Mouse (Mus musculus): Measurements from ENCODE around the gene Mrm3. TPM values are rescaled to one million over a fixed set of nuclear protein-coding genes. Genes with fewer than 3 reads are reported as not detected.

Mrm3 gene
- polyA plus RNA-seq, 2 experiments: 15.2 to 20.9 TPM

- DNase-seq (ENCODE audit: low spot score) (no peak), ATAC-seq (ENCODE audit: low FRiP score, low read depth) (no peak)
- Histone ChIP-seq H3K27ac (replicated peaks; ENCODE audit: low read depth, low read length) (no peak overlapping the region), H3K4me1 (ENCODE audit: control insufficient read depth, insufficient read depth, low read length) (peaks cover 68% of the 10 kb centered on the region), H3K36me3 (ENCODE audit: control insufficient read depth, insufficient read depth, low read length) (peaks cover 4% of the 10 kb centered on the region; the same call in 1 of the 2 replicates), H3K9ac (ENCODE audit: low read depth, low read length, severe bottlenecking) (no peak overlapping the region), H3K4me3 (replicated peaks; ENCODE audit: low read length) (no peak overlapping the region), H3K4me2 (replicated peaks; ENCODE audit: low read depth, low read length, severe bottlenecking) (no peak overlapping the region), H3K9me3 (ENCODE audit: control insufficient read depth, low read length) (no peaks in the 10 kb centered on the region), H3K27me3 (ENCODE audit: control insufficient read depth, insufficient read depth, low read length) (no peaks in the 10 kb centered on the region)
- no peak for TF ChIP-seq POLR2A (IDR thresholded peaks at IDR 0.05; ENCODE audit: borderline replicate concordance, extremely low read depth, insufficient read depth, insufficient read length)
- 83% methylated on average over 6 of the region's 6 CpGs for WGBS
These were observed 45.1 kb downstream of the Mrm3 start for GRCm38 (mm10) chr11:76288645-76289044.

- no peak overlapping the region for H3K9ac ChIP-seq (ENCODE audit: low read depth, low read length, severe bottlenecking)
- no peak for DNase-seq (ENCODE audit: low spot score)
These were observed 46.9 kb downstream of the Mrm3 start for GRCm38 (mm10) chr11:76290367-76290766.

DNA sequence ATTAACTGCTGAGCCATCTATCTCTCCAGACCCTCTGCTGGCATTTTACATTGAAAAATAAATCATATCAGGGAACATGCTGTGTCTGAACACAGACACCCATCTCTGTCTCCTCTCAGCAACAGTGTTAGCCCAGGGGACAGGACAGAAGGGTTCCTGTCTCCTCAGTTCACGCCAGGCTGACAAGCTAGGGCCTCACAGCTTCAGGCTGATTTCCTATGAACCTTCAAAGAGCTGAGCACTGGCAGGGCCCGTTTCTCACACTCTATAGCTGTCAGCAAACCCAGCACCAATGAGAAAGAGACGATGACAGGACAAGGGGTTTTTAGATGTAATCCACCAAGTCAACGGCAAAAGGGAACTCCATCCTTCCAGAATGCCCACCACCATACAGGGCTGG, 48.4 kb downstream of the Mrm3 start:
- Histone ChIP-seq H3K9ac (ENCODE audit: low read depth, low read length, severe bottlenecking) (0 out of 2 replicates have a peak overlapping the region, but pooled peaks have one; percentile 12), H3K4me2 (replicated peaks; ENCODE audit: low read depth, low read length, severe bottlenecking) (peak overlapping the region; percentile 33; the same call in 1 of the 2 replicates), H3K27me3 (ENCODE audit: control insufficient read depth, insufficient read depth, low read length) (no peaks in the 10 kb centered on the region), H3K36me3 (ENCODE audit: control insufficient read depth, insufficient read depth, low read length) (no peaks in the 10 kb centered on the region), H3K27ac (replicated peaks; ENCODE audit: low read depth, low read length) (peak overlapping the region; percentile 48), H3K9me3 (ENCODE audit: control insufficient read depth, low read length) (no peaks in the 10 kb centered on the region), H3K4me1 (ENCODE audit: control insufficient read depth, insufficient read depth, low read length) (peaks cover 69% of the 10 kb centered on the region), H3K4me3 (replicated peaks; ENCODE audit: low read length) (no peak overlapping the region)
- 36% methylated on average over 4 of the region's 4 CpGs for WGBS
- no peak for DNase-seq (ENCODE audit: low spot score)
- ATAC-seq (ENCODE audit: low FRiP score, low read depth): no peak
- no peak for TF ChIP-seq POLR2A (IDR thresholded peaks at IDR 0.05; ENCODE audit: borderline replicate concordance, extremely low read depth, insufficient read depth, insufficient read length)

More at GRCm38 (mm10) chr11:76290367-76290766, 46.9 kb downstream of the Mrm3 start:
- H3K36me3 ChIP-seq (ENCODE audit: control insufficient read depth, insufficient read depth, low read length): no peaks in the 10 kb centered on the region
- ATAC-seq (ENCODE audit: low FRiP score, low read depth): no peak
- no peaks in the 10 kb centered on the region for H3K9me3 ChIP-seq (ENCODE audit: control insufficient read depth, low read length)
- no peak for TF ChIP-seq POLR2A (IDR thresholded peaks at IDR 0.05; ENCODE audit: borderline replicate concordance, extremely low read depth, insufficient read depth, insufficient read length)
- WGBS: 28% methylated on average over 11 of the region's 11 CpGs
- peak overlapping the region; percentile 34 for H3K27ac ChIP-seq (replicated peaks; ENCODE audit: low read depth, low read length)
- no peaks in the 10 kb centered on the region for H3K27me3 ChIP-seq (ENCODE audit: control insufficient read depth, insufficient read depth, low read length)
- no peak overlapping the region for H3K4me2 ChIP-seq (replicated peaks; ENCODE audit: low read depth, low read length, severe bottlenecking)
- no peak overlapping the region for H3K4me3 ChIP-seq (replicated peaks; ENCODE audit: low read length)
- H3K4me1 ChIP-seq (ENCODE audit: control insufficient read depth, insufficient read depth, low read length): peaks cover 76% of the 10 kb centered on the region

GRCm38 (mm10) chr11:76292398-76292797, 48.9 kb downstream of the Mrm3 start:
- no peak for TF ChIP-seq POLR2A (IDR thresholded peaks at IDR 0.05; ENCODE audit: borderline replicate concordance, extremely low read depth, insufficient read depth, insufficient read length)
- H3K4me1 ChIP-seq (ENCODE audit: control insufficient read depth, insufficient read depth, low read length): peaks cover 69% of the 10 kb centered on the region
- peak; percentile 80 for DNase-seq (ENCODE audit: low spot score)
- H3K4me2 ChIP-seq (replicated peaks; ENCODE audit: low read depth, low read length, severe bottlenecking): peak overlapping the region; percentile 33
- 0 out of 2 replicates have a peak overlapping the region, but pooled peaks have one; percentile 12 for H3K9ac ChIP-seq (ENCODE audit: low read depth, low read length, severe bottlenecking)
- H3K27me3 ChIP-seq (ENCODE audit: control insufficient read depth, insufficient read depth, low read length): no peaks in the 10 kb centered on the region
- peak overlapping the region; percentile 34; the same call in 1 of the 2 replicates for H3K27ac ChIP-seq (replicated peaks; ENCODE audit: low read depth, low read length)
- H3K4me3 ChIP-seq (replicated peaks; ENCODE audit: low read length): no peak overlapping the region
- no peaks in the 10 kb centered on the region for H3K36me3 ChIP-seq (ENCODE audit: control insufficient read depth, insufficient read depth, low read length)
- peak; percentile 20; the same call in 1 of the 2 replicates for ATAC-seq (ENCODE audit: low FRiP score, low read depth)
- H3K9me3 ChIP-seq (ENCODE audit: control insufficient read depth, low read length): no peaks in the 10 kb centered on the region
- 12% methylated on average over 15 of the region's 15 CpGs for WGBS

GRCm38 (mm10) chr11:76292831-76293230, 49.3 kb downstream of the Mrm3 start:
- H3K4me2 ChIP-seq (replicated peaks; ENCODE audit: low read depth, low read length, severe bottlenecking): peak overlapping the region; percentile 33
- H3K9ac ChIP-seq (ENCODE audit: low read depth, low read length, severe bottlenecking): 0 out of 2 replicates have a peak overlapping the region, but pooled peaks have one; percentile 12
- ATAC-seq (ENCODE audit: low FRiP score, low read depth) (no peak), DNase-seq (ENCODE audit: low spot score) (no peak)
- no peak overlapping the region for H3K4me3 ChIP-seq (replicated peaks; ENCODE audit: low read length)
- 35% methylated on average over 6 of the region's 6 CpGs for WGBS
- H3K27ac ChIP-seq (replicated peaks; ENCODE audit: low read depth, low read length): peak overlapping the region; percentile 34; the same call in 1 of the 2 replicates
- peaks cover 69% of the 10 kb centered on the region for H3K4me1 ChIP-seq (ENCODE audit: control insufficient read depth, insufficient read depth, low read length)
- no peaks in the 10 kb centered on the region for H3K36me3 ChIP-seq (ENCODE audit: control insufficient read depth, insufficient read depth, low read length)
- H3K9me3 ChIP-seq (ENCODE audit: control insufficient read depth, low read length): no peaks in the 10 kb centered on the region
- H3K27me3 ChIP-seq (ENCODE audit: control insufficient read depth, insufficient read depth, low read length): no peaks in the 10 kb centered on the region
- no peak for TF ChIP-seq POLR2A (IDR thresholded peaks at IDR 0.05; ENCODE audit: borderline replicate concordance, extremely low read depth, insufficient read depth, insufficient read length)
